Mouse (Mus musculus): ENCODE data around the gene Heyl. TPM values are rescaled to one million over a fixed set of nuclear protein-coding genes. Genes with fewer than 3 reads are reported as not detected.
A peak's percentile ranks its signal among the peaks of the same experiment; 100 is the strongest.

Gene Heyl
- total RNA-seq (2015; ENCODE audit: low replicate concordance) (0.72 TPM in 1 of 2 replicates, not detected in the other), total RNA-seq (2017; ENCODE audit: low replicate concordance) (0.13 TPM in 1 of 2 replicates, not detected in the other)

- ATAC-seq (replicated peaks; ENCODE audit: low FRiP score, poor library complexity, severe bottlenecking), result no peak
Observed at GRCm38 (mm10) chr4:123233492-123234084, at the start of gene Heyl. Gene Heyl (plus strand): TSS chr4:123233556.

DNA sequence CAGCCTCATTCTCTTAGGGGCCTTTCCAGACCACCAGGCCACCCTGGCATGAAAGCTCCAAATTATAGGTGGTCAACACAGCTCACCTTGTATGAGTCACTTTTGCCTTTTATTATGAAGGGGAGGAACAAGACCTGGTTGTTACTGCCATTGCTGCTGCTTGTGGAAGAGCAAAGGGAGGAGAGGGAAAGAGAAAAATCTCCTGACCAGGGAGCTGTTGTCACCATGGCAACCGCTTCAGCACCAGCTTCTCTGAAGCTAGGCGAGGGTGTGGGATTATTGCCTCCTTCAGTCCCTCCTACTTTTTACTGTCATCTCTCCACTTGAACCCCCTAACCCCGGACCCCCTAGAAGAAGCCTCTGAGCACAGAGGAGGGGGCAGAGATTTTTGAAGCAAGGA is 48.5 kb upstream of the Heyl start:
- ATAC-seq (replicated peaks; ENCODE audit: low FRiP score, poor library complexity, severe bottlenecking), result no peak

DNA sequence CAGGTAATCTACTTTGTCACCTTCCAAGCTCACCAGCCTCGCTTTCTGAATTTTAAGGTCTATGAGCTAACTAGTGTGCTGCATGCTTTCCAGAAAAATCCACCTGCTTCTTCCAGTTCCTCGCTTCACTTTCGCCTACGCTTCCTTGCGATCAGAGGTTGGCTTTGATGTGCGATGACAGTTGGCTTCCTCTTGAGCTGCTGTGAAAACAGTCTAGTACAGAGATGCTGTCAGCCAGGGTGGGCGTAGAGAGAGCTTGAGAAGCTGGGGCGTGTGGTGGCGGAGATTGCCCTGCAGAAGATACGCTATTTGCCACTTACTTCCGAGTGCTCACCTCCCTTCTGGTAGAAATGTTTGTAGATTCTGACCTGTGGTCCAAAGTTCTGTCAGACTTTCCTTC is 41.0 kb upstream of the Heyl start:
- ATAC-seq (replicated peaks; ENCODE audit: low FRiP score, poor library complexity, severe bottlenecking), result no peak

DNA sequence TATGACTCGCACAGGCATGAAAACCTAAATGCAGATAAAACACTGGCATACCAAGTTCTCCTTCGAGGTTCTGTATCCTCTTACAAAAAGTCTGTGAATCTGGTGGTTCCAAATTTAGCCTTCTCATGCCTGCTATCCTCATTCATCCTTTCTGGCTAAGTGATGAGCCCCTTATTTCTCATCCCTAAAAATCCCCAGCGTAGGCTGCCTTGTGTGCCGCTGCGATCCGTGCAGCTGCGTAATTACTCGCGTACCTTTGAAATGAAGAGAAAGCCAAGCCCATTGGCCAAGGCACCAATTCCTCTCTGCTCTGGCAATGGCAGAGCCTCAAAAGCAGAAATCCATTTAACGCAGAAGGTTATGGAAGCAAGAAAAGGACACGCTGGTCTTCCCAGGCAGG is 39.6 kb upstream of the Heyl start:
- ATAC-seq (replicated peaks; ENCODE audit: low FRiP score, poor library complexity, severe bottlenecking), result no peak

- no peak for ATAC-seq (replicated peaks; ENCODE audit: low FRiP score, poor library complexity, severe bottlenecking)
Observed at GRCm38 (mm10) chr4:123196695-123197094, 36.7 kb upstream of the Heyl start.

DNA sequence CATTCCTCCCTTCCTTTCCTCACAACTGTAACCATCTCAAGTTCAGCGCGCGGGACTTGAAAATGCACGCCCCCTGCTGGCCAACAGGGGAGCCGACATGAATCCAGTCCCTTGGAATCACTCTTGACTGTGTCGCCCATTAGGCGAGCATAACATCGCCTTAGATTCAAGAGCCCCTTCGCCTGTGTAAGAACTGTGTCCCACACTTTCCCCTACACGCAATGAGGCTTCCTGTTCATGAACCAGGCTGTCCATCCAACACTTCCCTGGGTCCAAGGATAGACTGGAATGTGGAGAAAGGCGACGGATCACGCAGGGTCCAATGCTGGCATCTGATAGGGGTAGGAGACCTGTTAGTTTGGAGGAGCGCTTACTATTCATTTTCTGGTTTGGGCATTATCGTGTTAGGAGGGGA is 32.6 kb upstream of the Heyl start:
- no peak for ATAC-seq (replicated peaks; ENCODE audit: low FRiP score, poor library complexity, severe bottlenecking)

- no peak for ATAC-seq (replicated peaks; ENCODE audit: low FRiP score, poor library complexity, severe bottlenecking)
Observed at GRCm38 (mm10) chr4:123201186-123202093, 31.9 kb upstream of the Heyl start, which contains the start of gene Nt5c1a. Gene Nt5c1a (plus strand): TSS chr4:123201504.

GRCm38 (mm10) chr4:123202094-123202420 is 31.3 kb upstream of the Heyl start:
- no peak for ATAC-seq (replicated peaks; ENCODE audit: low FRiP score, poor library complexity, severe bottlenecking)

GRCm38 (mm10) chr4:123207337-123207736 is 26.0 kb upstream of the Heyl start:
- no peak for ATAC-seq (replicated peaks; ENCODE audit: low FRiP score, poor library complexity, severe bottlenecking)

GRCm38 (mm10) chr4:123210996-123211395 is 22.4 kb upstream of the Heyl start:
- no peak for ATAC-seq (replicated peaks; ENCODE audit: low FRiP score, poor library complexity, severe bottlenecking)

DNA sequence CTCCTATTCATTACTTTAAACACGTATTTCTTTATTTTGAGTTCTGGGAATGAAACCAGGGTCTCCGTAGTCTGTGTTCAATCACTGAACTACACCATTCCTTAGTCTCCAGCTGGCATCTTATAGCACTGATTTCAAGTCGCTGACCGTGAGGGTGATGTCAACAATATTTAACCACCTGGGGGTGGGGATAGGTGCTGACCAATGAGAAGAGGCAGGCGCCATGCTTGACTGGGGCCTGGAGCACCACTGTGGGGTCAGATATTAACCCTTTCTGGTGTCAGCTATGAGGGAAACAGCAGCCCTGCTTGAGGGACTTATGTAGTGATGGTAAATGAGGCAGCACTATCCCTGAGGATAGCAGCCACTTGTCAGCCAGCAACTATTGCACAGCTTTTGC is 21.9 kb upstream of the Heyl start:
- no peak for ATAC-seq (replicated peaks; ENCODE audit: low FRiP score, poor library complexity, severe bottlenecking)

DNA sequence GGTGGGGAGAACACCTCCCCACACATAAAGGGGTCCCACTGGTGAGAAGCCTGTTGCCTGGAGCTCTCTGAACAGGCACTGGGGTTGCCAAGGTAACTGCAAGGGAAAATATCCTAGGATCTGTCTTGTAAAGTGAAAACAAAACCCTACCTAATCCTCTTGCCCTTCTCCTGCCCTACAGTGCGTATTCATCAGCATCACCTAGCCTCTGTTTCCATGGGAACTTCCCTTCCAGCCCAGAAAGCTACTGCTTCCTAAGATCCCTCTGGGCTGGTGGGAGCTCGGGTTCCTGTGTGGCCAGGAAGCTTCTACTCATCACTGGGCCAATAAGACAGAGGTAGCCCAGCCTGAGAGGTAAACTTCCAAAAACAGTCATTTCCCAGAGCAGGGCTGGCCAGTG is 21.0 kb upstream of the Heyl start:
- ATAC-seq (replicated peaks; ENCODE audit: low FRiP score, poor library complexity, severe bottlenecking), result no peak

DNA sequence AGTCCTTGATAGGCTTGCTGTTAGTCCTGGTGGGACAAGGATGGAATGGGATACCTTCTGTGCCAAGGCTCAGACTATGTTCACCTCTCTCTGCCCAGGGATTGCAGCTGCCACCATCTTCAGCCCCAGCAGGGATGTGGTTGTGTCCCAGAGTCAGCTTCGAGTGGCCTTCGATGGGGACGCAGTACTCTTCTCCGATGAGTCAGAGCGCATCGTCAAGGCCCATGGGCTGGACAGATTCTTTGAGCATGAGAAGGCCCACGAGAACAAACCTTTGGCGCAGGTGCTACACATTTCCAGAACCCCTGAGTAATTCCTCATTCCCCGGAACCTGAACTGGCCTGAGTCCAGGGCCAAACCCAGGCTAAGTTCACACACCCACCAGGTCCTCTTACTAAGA is 19.4 kb upstream of the Heyl start:
- ATAC-seq (replicated peaks; ENCODE audit: low FRiP score, poor library complexity, severe bottlenecking), result no peak

GRCm38 (mm10) chr4:123215367-123215766 is 18.0 kb upstream of the Heyl start:
- no peak for ATAC-seq (replicated peaks; ENCODE audit: low FRiP score, poor library complexity, severe bottlenecking)

DNA sequence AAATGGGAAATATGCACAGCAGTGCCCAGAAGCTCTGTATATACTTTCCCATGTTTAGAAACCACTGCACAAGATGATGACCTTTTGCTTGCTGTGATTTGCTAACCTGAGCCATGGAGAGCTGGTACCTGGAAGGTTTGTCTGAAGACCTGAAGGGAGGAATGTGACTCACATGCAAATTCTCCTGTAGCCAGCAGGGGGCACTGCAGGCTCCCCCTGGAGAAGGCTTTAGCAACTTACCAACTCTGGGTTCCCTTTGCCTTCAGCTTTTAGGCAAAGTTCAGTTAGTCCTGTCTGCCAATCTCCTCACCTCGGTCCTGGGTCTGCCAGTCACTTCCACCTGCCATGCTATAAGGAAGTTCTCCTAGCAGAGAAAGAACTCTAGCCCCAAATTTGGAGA is 16.6 kb upstream of the Heyl start:
- peak; percentile 33; the same call in 1 of the 2 replicates for ATAC-seq (replicated peaks; ENCODE audit: low FRiP score, poor library complexity, severe bottlenecking)

DNA sequence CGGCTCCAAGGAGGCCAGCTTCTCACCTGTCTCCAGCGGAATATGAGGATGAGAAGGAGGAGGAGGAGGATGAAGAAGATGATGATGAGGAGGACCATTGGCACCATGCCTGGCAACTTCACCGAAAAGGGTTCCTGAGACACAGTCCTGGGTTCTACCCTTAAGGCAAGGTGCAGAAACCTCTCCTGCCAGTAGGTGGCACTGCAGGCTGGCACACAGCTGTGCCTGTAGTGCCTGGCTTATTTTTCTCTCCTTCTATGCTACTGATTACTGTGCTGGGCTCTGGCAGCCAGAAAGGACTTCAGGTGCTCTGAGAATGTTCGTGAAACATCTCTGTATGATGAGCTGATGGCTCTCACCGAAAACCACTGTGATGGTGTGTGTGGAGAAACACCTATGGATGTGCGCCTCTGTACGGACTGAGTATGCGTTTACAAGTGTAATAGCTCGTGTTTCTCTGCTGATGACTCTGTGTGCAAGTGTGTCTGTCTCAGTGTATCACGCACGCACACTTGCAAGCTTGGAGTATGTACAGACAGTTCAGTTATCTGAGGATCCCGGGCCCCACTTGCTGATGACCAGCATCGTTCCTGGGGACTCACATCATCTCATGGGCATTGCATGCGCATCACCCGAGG is 13.5 kb upstream of the Heyl start:
- ATAC-seq (replicated peaks; ENCODE audit: low FRiP score, poor library complexity, severe bottlenecking), result peak; percentile 67; the same call in 1 of the 2 replicates

- no peak for ATAC-seq (replicated peaks; ENCODE audit: low FRiP score, poor library complexity, severe bottlenecking)
Observed at GRCm38 (mm10) chr4:123220637-123221036, 12.7 kb upstream of the Heyl start.

GRCm38 (mm10) chr4:123223309-123223708 is 10.0 kb upstream of the Heyl start:
- no peak for ATAC-seq (replicated peaks; ENCODE audit: low FRiP score, poor library complexity, severe bottlenecking)

DNA sequence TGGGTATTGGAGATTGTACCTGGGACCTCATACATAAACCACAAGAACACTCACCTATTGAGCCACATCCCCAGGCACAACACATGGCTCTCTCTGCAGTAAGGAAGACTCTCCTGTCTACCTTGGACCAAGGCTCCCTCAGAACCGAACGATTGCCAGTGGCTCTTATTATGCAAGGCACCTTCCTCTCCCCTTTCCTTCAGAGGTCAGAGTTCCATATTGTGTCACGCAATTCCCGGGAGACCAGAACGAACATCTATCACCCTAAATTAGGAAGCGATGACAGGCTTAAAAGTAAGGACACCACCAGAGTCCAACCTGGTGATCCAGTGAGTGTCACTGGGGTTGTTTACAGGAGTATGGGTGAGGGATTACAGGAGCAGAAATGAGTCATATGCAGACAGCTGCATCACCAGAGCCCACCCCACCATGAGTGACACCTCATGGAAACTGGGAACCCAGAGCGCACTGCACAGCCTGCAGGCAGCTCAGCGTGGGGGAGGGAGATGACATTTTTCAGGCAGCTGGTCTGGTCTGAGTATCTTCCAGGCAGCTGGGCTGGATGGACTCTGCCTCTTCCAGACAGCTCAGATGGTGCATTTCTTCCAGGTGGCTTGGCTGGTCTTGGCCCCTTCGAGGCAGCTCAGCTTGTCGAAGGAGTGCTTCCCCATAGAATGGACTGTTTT is 7.5 kb upstream of the Heyl start:
- no peak for ATAC-seq (replicated peaks; ENCODE audit: low FRiP score, poor library complexity, severe bottlenecking)

- no peak for ATAC-seq (replicated peaks; ENCODE audit: low FRiP score, poor library complexity, severe bottlenecking)
Observed at GRCm38 (mm10) chr4:123227707-123228106, 5.6 kb upstream of the Heyl start.

Measured in erythroid progenitor cell, adult 5-6 weeks (primary cell).